Mouse (Mus musculus) neural tube, embryonic 12.5 days (tissue): Measurements from ENCODE around the gene Il2ra. TPM values are rescaled to one million over a fixed set of nuclear protein-coding genes. Genes with fewer than 3 reads are reported as not detected.

Experiments used
- ATAC-seq: fragments of 200-750 bp; cut with Nextera tagmentation; 2 replicates; pipeline ENCODE4 v1.8.0; 2017; ENCODE audit warnings: low read depth, mild to moderate bottlenecking, moderate TSS enrichment, moderate library complexity; ENCODE audit not compliant: low FRiP score
- H3K27ac ChIP-seq: fragments of 300-500 bp; sonication (generic); 2 replicates; pipeline ENCODE4 v1.5.1; 2016
- H3K27me3 ChIP-seq: fragments of 300-500 bp; sonication (generic); replicated peaks from 2 replicates; pipeline ENCODE4 v1.6.1; 2016; ENCODE audit warnings: mild to moderate bottlenecking
- H3K36me3 ChIP-seq: fragments of 300-500 bp; sonication (generic); 2 replicates; pipeline ENCODE4 v1.6.1; 2016; ENCODE audit warnings: mild to moderate bottlenecking
- H3K4me1 ChIP-seq: fragments of 300-500 bp; sonication (generic); 2 replicates; pipeline ENCODE4 v1.6.1; 2016
- H3K4me2 ChIP-seq: fragments of 300-500 bp; sonication (generic); replicated peaks from 2 replicates; pipeline ENCODE4 v1.6.1; 2016; ENCODE audit warnings: mild to moderate bottlenecking
- H3K4me3 ChIP-seq: fragments of 300-500 bp; sonication (generic); 2 replicates; pipeline ENCODE4 v1.5.1; 2016
- H3K9ac ChIP-seq: fragments of 300-500 bp; sonication (generic); 2 replicates; pipeline ENCODE4 v1.6.1; 2016; ENCODE audit warnings: mild to moderate bottlenecking
- H3K9me3 ChIP-seq: fragments of 300-500 bp; sonication (generic); 2 replicates; pipeline ENCODE4 v1.6.1; 2016; ENCODE audit warnings: mild to moderate bottlenecking
- WGBS: fragments of 180-500 bp; shearing (Covaris S2); methylation state at CpG from one replicate; pipeline ENCODE4 v1.1.7; 2016; 5-methylcytosine and 5-hydroxymethylcytosine counted together
- polyA plus RNA-seq: library from polyadenylated mRNA; unstranded; fragments of >200 nt; fragmentation: Nextera tagmentation; extraction: Ambion mirVana; gene quantifications from 2 replicates; pipeline ENCODE4 v1.2.1, GENCODE M21; 2016

Il2ra gene
- polyA plus RNA-seq, 1 experiment from 2014 or later, result not detected

GRCm38 (mm10) chr2:11654990-11655931 is 12.7 kb downstream of the Il2ra start:
- no peaks in the 10 kb centered on the region for H3K9me3 ChIP-seq
- 79% methylated on average over 9 of the region's 9 CpGs for WGBS

GRCm38 (mm10) chr2:11657581-11657980 is 15.0 kb downstream of the Il2ra start:
- ATAC-seq, result no peak
- 86% methylated on average over 2 of the region's 2 CpGs for WGBS
- H3K36me3 ChIP-seq, result no peaks in the 10 kb centered on the region
- H3K27ac ChIP-seq, result no peak overlapping the region
- H3K4me3 ChIP-seq, result no peak overlapping the region
- H3K27me3 ChIP-seq, result no peaks in the 10 kb centered on the region
- no peaks in the 10 kb centered on the region for H3K9me3 ChIP-seq
- H3K4me2 ChIP-seq, result no peak overlapping the region
- no peak overlapping the region for H3K9ac ChIP-seq
- no peaks in the 10 kb centered on the region for H3K4me1 ChIP-seq

More at GRCm38 (mm10) chr2:11654990-11655931, 12.7 kb downstream of the Il2ra start:
- Histone ChIP-seq H3K4me1 (no peaks in the 10 kb centered on the region), H3K4me2 (no peak overlapping the region), H3K27ac (no peak overlapping the region), H3K27me3 (no peaks in the 10 kb centered on the region), H3K36me3 (no peaks in the 10 kb centered on the region), H3K9ac (no peak overlapping the region), H3K4me3 (no peak overlapping the region)
- no peak for ATAC-seq

- Histone ChIP-seq H3K9me3 (no peaks in the 10 kb centered on the region), H3K36me3 (no peaks in the 10 kb centered on the region), H3K4me3 (no peak overlapping the region), H3K27me3 (no peaks in the 10 kb centered on the region), H3K9ac (no peak overlapping the region), H3K4me1 (no peaks in the 10 kb centered on the region), H3K4me2 (no peak overlapping the region), H3K27ac (no peak overlapping the region)
- WGBS, result 30% methylated on average over 2 of the region's 2 CpGs
- ATAC-seq, result no peak
Measured at GRCm38 (mm10) chr2:11659263-11659662, 16.7 kb downstream of the Il2ra start.

- ATAC-seq, result no peak
- WGBS, result 86% methylated on average over 6 of the region's 6 CpGs
- H3K27ac ChIP-seq, result no peak overlapping the region
- H3K4me2 ChIP-seq, result no peak overlapping the region
- H3K9ac ChIP-seq, result no peak overlapping the region
- H3K4me1 ChIP-seq, result no peaks in the 10 kb centered on the region
- no peaks in the 10 kb centered on the region for H3K36me3 ChIP-seq
- no peak overlapping the region for H3K4me3 ChIP-seq
- H3K27me3 ChIP-seq, result no peaks in the 10 kb centered on the region
- H3K9me3 ChIP-seq, result no peaks in the 10 kb centered on the region
Measured at GRCm38 (mm10) chr2:11662143-11662906, 19.7 kb downstream of the Il2ra start.

- ATAC-seq, result no peak
- no peak overlapping the region for H3K4me2 ChIP-seq
- 97% methylated on average over 1 of the region's 1 CpGs for WGBS
Measured at GRCm38 (mm10) chr2:11662907-11663230, 20.3 kb downstream of the Il2ra start.

GRCm38 (mm10) chr2:11663961-11664360 is 21.4 kb downstream of the Il2ra start:
- Histone ChIP-seq H3K9me3 (no peaks in the 10 kb centered on the region), H3K27ac (no peak overlapping the region), H3K27me3 (no peaks in the 10 kb centered on the region), H3K4me3 (no peak overlapping the region), H3K9ac (no peak overlapping the region), H3K4me2 (peak overlapping the region; percentile 42), H3K4me1 (no peaks in the 10 kb centered on the region), H3K36me3 (no peaks in the 10 kb centered on the region)
- 7% methylated on average over 10 of the region's 10 CpGs for WGBS
- peak; percentile 93 for ATAC-seq

More at GRCm38 (mm10) chr2:11662907-11663230, 20.3 kb downstream of the Il2ra start:
- Histone ChIP-seq H3K9ac (no peak overlapping the region), H3K36me3 (no peaks in the 10 kb centered on the region), H3K27me3 (no peaks in the 10 kb centered on the region), H3K27ac (no peak overlapping the region), H3K4me3 (no peak overlapping the region), H3K9me3 (no peaks in the 10 kb centered on the region), H3K4me1 (no peaks in the 10 kb centered on the region)

- H3K27me3 ChIP-seq, result no peaks in the 10 kb centered on the region
- H3K27ac ChIP-seq, result no peak overlapping the region
- H3K36me3 ChIP-seq, result no peaks in the 10 kb centered on the region
- 47% methylated on average over 6 of the region's 6 CpGs for WGBS
- ATAC-seq, result peak; percentile 74
- peak overlapping the region; percentile 42 for H3K4me2 ChIP-seq
- H3K9ac ChIP-seq, result no peak overlapping the region
- H3K4me1 ChIP-seq, result no peaks in the 10 kb centered on the region
- no peaks in the 10 kb centered on the region for H3K9me3 ChIP-seq
- H3K4me3 ChIP-seq, result no peak overlapping the region
Measured at GRCm38 (mm10) chr2:11664367-11664766, 21.8 kb downstream of the Il2ra start.

- no peak overlapping the region for H3K27ac ChIP-seq
- no peaks in the 10 kb centered on the region for H3K27me3 ChIP-seq
- no peaks in the 10 kb centered on the region for H3K9me3 ChIP-seq
- no peaks in the 10 kb centered on the region for H3K36me3 ChIP-seq
- H3K9ac ChIP-seq, result no peak overlapping the region
- ATAC-seq, result no peak
- 87% methylated on average over 4 of the region's 4 CpGs for WGBS
- no peaks in the 10 kb centered on the region for H3K4me1 ChIP-seq
- no peak overlapping the region for H3K4me3 ChIP-seq
- H3K4me2 ChIP-seq, result no peak overlapping the region
Measured at GRCm38 (mm10) chr2:11664806-11665205, 22.2 kb downstream of the Il2ra start.

GRCm38 (mm10) chr2:11665326-11665725 is 22.7 kb downstream of the Il2ra start:
- ATAC-seq, result no peak
- H3K36me3 ChIP-seq, result no peaks in the 10 kb centered on the region
- no peak overlapping the region for H3K4me2 ChIP-seq
- H3K9ac ChIP-seq, result no peak overlapping the region
- no peak overlapping the region for H3K4me3 ChIP-seq
- H3K9me3 ChIP-seq, result no peaks in the 10 kb centered on the region
- H3K27me3 ChIP-seq, result no peaks in the 10 kb centered on the region
- no peaks in the 10 kb centered on the region for H3K4me1 ChIP-seq
- WGBS, result 92% methylated on average over 3 of the region's 3 CpGs
- no peak overlapping the region for H3K27ac ChIP-seq

GRCm38 (mm10) chr2:11672144-11672543 is 29.5 kb downstream of the Il2ra start:
- H3K9me3 ChIP-seq, result no peaks in the 10 kb centered on the region
- no peaks in the 10 kb centered on the region for H3K4me1 ChIP-seq
- no peaks in the 10 kb centered on the region for H3K27me3 ChIP-seq
- H3K36me3 ChIP-seq, result no peaks in the 10 kb centered on the region
- H3K4me2 ChIP-seq, result no peak overlapping the region
- H3K9ac ChIP-seq, result no peak overlapping the region
- no peak for ATAC-seq
- H3K4me3 ChIP-seq, result no peak overlapping the region
- WGBS, result 25% methylated on average over 3 of the region's 3 CpGs
- no peak overlapping the region for H3K27ac ChIP-seq

GRCm38 (mm10) chr2:11679626-11680025 is 37.0 kb downstream of the Il2ra start:
- ATAC-seq, result no peak
- no peak overlapping the region for H3K4me2 ChIP-seq
- no peak overlapping the region for H3K27ac ChIP-seq
- no peak overlapping the region for H3K9ac ChIP-seq
- no peaks in the 10 kb centered on the region for H3K27me3 ChIP-seq
- H3K36me3 ChIP-seq, result no peaks in the 10 kb centered on the region
- H3K9me3 ChIP-seq, result no peaks in the 10 kb centered on the region
- WGBS, result 81% methylated on average over 7 of the region's 7 CpGs
- H3K4me3 ChIP-seq, result no peak overlapping the region
- no peaks in the 10 kb centered on the region for H3K4me1 ChIP-seq

GRCm38 (mm10) chr2:11682712-11683111 is 40.1 kb downstream of the Il2ra start:
- ATAC-seq, result no peak

More at GRCm38 (mm10) chr2:11682712-11683111, 40.1 kb downstream of the Il2ra start:
- Histone ChIP-seq H3K36me3 (no peaks in the 10 kb centered on the region), H3K4me1 (no peaks in the 10 kb centered on the region), H3K9me3 (no peaks in the 10 kb centered on the region), H3K4me2 (no peak overlapping the region), H3K4me3 (no peak overlapping the region), H3K27me3 (no peaks in the 10 kb centered on the region), H3K9ac (no peak overlapping the region), H3K27ac (no peak overlapping the region)
- WGBS, result 55% methylated on average over 4 of the region's 4 CpGs
